Mouse (Mus musculus) 416B (cell line): Measurements from ENCODE around the gene Rab11b.

Experiments used
- DNase-seq: peaks from one replicate; pipeline ENCODE4 v3.0.0; 2011; ENCODE audit warnings: low read depth

Rab11b gene

DNA sequence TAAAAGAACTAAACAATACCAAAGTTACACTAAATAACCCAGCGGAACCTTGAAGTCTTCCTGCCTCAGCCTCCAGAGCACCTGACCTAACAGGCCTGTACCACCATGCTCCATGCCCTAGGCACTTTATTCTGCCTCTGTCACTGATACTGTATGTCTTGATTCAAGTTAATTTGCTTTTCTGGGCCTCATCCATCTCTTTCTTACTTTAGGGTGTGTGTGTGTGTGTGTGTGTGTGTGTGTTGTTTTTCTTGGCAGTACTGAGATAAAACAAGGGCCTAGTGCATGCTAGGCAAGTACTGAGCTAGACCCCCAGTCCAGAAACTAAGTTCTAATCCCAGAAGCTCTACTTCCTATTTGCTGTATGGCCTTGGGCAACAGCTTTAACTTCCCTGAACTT lies 43.1 kb downstream of the Rab11b start:
- no peak for DNase-seq

GRCm38 (mm10) chr17:33714779-33715178 lies 45.6 kb downstream of the Rab11b start:
- DNase-seq = no peak

- DNase-seq = peak; percentile 93
Measured at GRCm38 (mm10) chr17:33713271-33713670, 47.1 kb downstream of the Rab11b start.

GRCm38 (mm10) chr17:33709834-33710233 lies 50.5 kb downstream of the Rab11b start:
- DNase-seq = no peak

GRCm38 (mm10) chr17:33703091-33703490 lies 57.2 kb downstream of the Rab11b start:
- no peak for DNase-seq

GRCm38 (mm10) chr17:33702178-33702577 lies 58.2 kb downstream of the Rab11b start:
- DNase-seq = peak; percentile 77

- no peak for DNase-seq
Measured at GRCm38 (mm10) chr17:33695471-33695870, 64.9 kb downstream of the Rab11b start.
